Mouse (Mus musculus): Measurements from ENCODE around the gene Sinhcaf.

The Sinhcaf gene

DNA sequence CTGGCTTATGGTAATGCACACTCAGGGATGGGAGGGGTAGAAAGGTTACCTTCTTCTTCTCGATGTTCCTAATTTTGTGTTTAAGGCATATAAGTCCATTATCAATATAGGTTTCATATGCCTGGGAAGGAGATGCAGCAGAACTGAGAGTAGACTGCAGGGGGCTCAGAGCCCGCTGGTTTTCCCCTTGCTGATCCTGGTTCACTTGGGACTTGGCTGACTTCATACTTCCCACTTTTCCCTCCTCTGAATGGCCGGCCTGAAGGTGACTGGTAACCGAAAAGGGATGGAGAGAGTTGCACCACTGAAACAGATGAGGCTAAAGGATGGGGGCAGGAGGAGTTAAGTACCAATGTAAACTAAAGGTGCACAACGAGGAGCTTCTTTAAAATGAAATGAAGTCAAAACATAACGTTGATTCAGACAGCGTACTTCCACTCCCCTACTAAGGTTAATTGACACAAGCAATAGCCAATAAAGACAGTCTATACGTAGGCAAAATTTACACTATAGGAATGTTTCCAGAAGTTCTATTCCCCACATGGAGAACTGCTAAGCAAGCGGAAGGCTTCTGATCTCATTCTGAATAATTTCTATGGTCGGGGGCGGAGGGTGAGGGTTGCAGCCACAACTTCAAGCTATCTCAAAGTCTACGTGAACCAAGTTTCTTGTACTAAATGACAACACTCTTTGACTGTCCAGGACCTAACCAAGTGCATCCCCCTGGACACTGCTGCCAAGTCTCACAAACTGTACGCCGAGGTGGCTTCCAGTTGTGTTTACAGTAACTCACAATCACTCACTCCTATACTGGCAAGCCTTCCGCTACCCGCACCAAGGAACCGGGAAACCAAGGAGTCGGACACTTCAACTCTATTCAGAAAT, 51.1 kb downstream of the Sinhcaf start:
- no peak for DNase-seq (ENCODE audit: extremely low read depth, low read depth, low spot score)

DNA sequence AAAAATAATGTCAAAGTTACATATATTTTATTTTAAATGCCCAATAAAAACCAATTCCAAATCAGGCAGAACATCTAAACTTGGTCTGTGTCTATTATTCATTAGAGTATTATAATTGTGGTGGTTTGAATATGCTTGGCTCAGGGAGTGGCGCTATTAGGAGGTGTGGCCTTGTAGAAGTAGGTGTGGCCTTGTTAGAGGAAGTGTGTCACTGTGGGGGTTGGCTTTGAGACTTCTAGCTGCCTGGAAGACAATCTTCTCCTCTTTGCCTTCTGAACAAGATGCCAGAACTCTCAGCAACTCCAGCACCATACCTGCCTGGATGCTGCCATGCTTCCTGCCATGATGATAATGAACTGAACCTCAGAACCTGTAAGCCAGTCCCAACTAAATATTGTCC, 72.4 kb downstream of the Sinhcaf start:
- DNase-seq (ENCODE audit: extremely low read depth, low read depth, low spot score) = no peak
